ENCODE assay signal across 17 mouse cellular contexts in genomic region chr2:167848468-167849440, GRCm38 (mm10).
DNase-seq lines count a peak whose midpoint lies in the region; ATAC-seq and TF ChIP-seq lines count a peak whose summit lies in the region.
"Had no signal": no experiment of that assay in that cellular context is flagged by ENCODE, and none has a peak within 500 bp of the region (broad histone marks: within the 10 kb centered on the region; RNA-seq: fewer than 3 reads in every experiment).

No protein-coding gene starts in this region.

- TF ChIP-seq EP300 in heart, adult 2 months (IDR thresholded peaks at IDR 0.05; ENCODE audit: insufficient read depth, low read depth, low read length): 0 out of 2 replicates have a peak, but pooled peaks have one; percentile 38
- no peak for TF ChIP-seq EP300 in heart, postnatal 0 days (IDR thresholded peaks at IDR 0.05; ENCODE audit: low read depth)

- H3K79me2 ChIP-seq in heart, adult 2 months (replicated peaks; ENCODE audit: control insufficient read depth, insufficient read depth, low read length): no peaks in the 10 kb centered on the region

- H3K9ac ChIP-seq in heart, adult 2 months (ENCODE audit: low read depth, low read length): peak overlapping the region; percentile 10
- no peak overlapping the region for H3K9ac ChIP-seq in heart, postnatal 0 days (replicated peaks; ENCODE audit: low read depth, low read length)
- H3K9ac ChIP-seq: hindbrain, embryonic 14.5 days; intestine, embryonic 15.5 days; limb, embryonic 15.5 days; lung, embryonic 15.5 days; midbrain, embryonic 15.5 days had no signal

- 70% methylated on average over 7 of the region's 7 CpGs for WGBS in heart, adult 2 months
- WGBS in heart, postnatal 0 days: 50% methylated on average over 7 of the region's 7 CpGs

- TF ChIP-seq CTCF in heart, adult 2 months (IDR thresholded peaks at IDR 0.05): peak; percentile 47
- 0 out of 2 replicates have a peak, but pooled peaks have one; percentile 10 for TF ChIP-seq CTCF in layer of hippocampus, adult 2 months (conservative IDR thresholded peaks at IDR 0.05)
- TF ChIP-seq CTCF in heart, postnatal 0 days (IDR thresholded peaks at IDR 0.05; ENCODE audit: low read depth): no peak

- H3K27me3 ChIP-seq in heart, adult 2 months (ENCODE audit: control insufficient read depth, insufficient read depth, low read length): no peaks in the 10 kb centered on the region
- no peaks in the 10 kb centered on the region for H3K27me3 ChIP-seq in heart, postnatal 0 days (ENCODE audit: control insufficient read depth, insufficient read depth, low read length)
- H3K27me3 ChIP-seq: intestine, embryonic 15.5 days; limb, embryonic 15.5 days; lung, embryonic 15.5 days; midbrain, embryonic 15.5 days had no signal

- peak in 1 of 2 experiments; percentile 61 for DNase-seq in heart, adult 2 months
- DNase-seq in heart, postnatal 36 days: no peak
- DNase-seq in layer of hippocampus, adult 2 months (ENCODE audit: low spot score in 2 of 2): no peak
- DNase-seq in layer of hippocampus, postnatal 14 days (ENCODE audit: low spot score in 2 of 2): no peak
- DNase-seq in heart, postnatal 0 days (ENCODE audit: low spot score): no peak
- no peak for DNase-seq in thymus, postnatal 14 days
- no peak for DNase-seq in cerebellum, adult 11 months
- DNase-seq: adrenal gland, postnatal 25 days; cerebellum, adult 9-10 months; kidney, postnatal 4 days had no signal

- intact Hi-C loops in heart, adult 2 months (cut with DNase I): loop anchor here (5.0 kb wide), 1 partner anchor 156 kb away; no protein-coding TSS in a partner anchor
- intact Hi-C loops in heart, postnatal 36 days (cut with DNase I): no loop called here

- peak; percentile 31; the same call in 1 of the 2 replicates for TF ChIP-seq POLR2A in heart, adult 2 months (IDR thresholded peaks at IDR 0.05; ENCODE audit: insufficient read depth, low read depth, low read length)

- peaks cover 30% of the 10 kb centered on the region for H3K4me1 ChIP-seq in heart, adult 2 months (ENCODE audit: control insufficient read depth, insufficient read depth, low read length)
- H3K4me1 ChIP-seq in brown adipose tissue, adult 24 weeks (ENCODE audit: control insufficient read depth, insufficient read depth, insufficient read length, low read length): peaks cover 32% of the 10 kb centered on the region
- H3K4me1 ChIP-seq in heart, postnatal 0 days (ENCODE audit: control insufficient read depth, insufficient read depth): peaks cover 47% of the 10 kb centered on the region
- H3K4me1 ChIP-seq: midbrain, embryonic 15.5 days had no signal

- no peak overlapping the region for H3K4me3 ChIP-seq in heart, adult 2 months
- no peak overlapping the region for H3K4me3 ChIP-seq in layer of hippocampus, adult 2 months
- H3K4me3 ChIP-seq in brown adipose tissue, adult 24 weeks (ENCODE audit: insufficient read depth, low read depth, low read length): no peak overlapping the region
- no peak overlapping the region for H3K4me3 ChIP-seq in heart, postnatal 0 days (ENCODE audit: low read depth, low read length)
- H3K4me3 ChIP-seq: intestine, embryonic 15.5 days; limb, embryonic 15.5 days; lung, embryonic 15.5 days; megakaryocyte, embryonic 14.5 days; midbrain, embryonic 15.5 days had no signal

- H3K4me2 ChIP-seq in heart, postnatal 0 days (ENCODE audit: low read depth, low read length): no peak overlapping the region
- H3K4me2 ChIP-seq: hindbrain, embryonic 14.5 days; intestine, embryonic 15.5 days; limb, embryonic 15.5 days; lung, embryonic 15.5 days; midbrain, embryonic 15.5 days had no signal

- ATAC-seq in heart, postnatal 0 days (ENCODE audit: insufficient read depth, low read depth): peak; percentile 48
- ATAC-seq: intestine, embryonic 15.5 days; midbrain, embryonic 15.5 days had no signal

- peak overlapping the region; percentile 90 for H3K27ac ChIP-seq in heart, adult 2 months
- no peak overlapping the region for H3K27ac ChIP-seq in layer of hippocampus, adult 2 months
- peak overlapping the region; percentile 78 for H3K27ac ChIP-seq in brown adipose tissue, adult 24 weeks (replicated peaks; ENCODE audit: low read depth, low read length)
- peak overlapping the region; percentile 81 for H3K27ac ChIP-seq in heart, postnatal 0 days (ENCODE audit: low read depth)
- H3K27ac ChIP-seq: hindbrain, embryonic 14.5 days; intestine, embryonic 15.5 days; limb, embryonic 15.5 days; lung, embryonic 15.5 days; midbrain, embryonic 15.5 days had no signal

- no peaks in the 10 kb centered on the region for H3K9me3 ChIP-seq in heart, postnatal 0 days (replicated peaks; ENCODE audit: control insufficient read depth, low read length)
- H3K9me3 ChIP-seq: intestine, embryonic 15.5 days; limb, embryonic 15.5 days; lung, embryonic 15.5 days; megakaryocyte, embryonic 14.5 days; midbrain, embryonic 15.5 days had no signal

- no peaks in the 10 kb centered on the region for H3K36me3 ChIP-seq in heart, adult 2 months (ENCODE audit: control insufficient read depth, insufficient read depth, low read length)
- no peaks in the 10 kb centered on the region for H3K36me3 ChIP-seq in heart, postnatal 0 days (replicated peaks; ENCODE audit: control insufficient read depth, insufficient read depth, low read length)
- H3K36me3 ChIP-seq: intestine, embryonic 15.5 days; limb, embryonic 15.5 days; lung, embryonic 15.5 days; midbrain, embryonic 15.5 days had no signal
